Comparison of ENCODE assay signal across 8 mouse cellular contexts in the genomic region with DNA sequence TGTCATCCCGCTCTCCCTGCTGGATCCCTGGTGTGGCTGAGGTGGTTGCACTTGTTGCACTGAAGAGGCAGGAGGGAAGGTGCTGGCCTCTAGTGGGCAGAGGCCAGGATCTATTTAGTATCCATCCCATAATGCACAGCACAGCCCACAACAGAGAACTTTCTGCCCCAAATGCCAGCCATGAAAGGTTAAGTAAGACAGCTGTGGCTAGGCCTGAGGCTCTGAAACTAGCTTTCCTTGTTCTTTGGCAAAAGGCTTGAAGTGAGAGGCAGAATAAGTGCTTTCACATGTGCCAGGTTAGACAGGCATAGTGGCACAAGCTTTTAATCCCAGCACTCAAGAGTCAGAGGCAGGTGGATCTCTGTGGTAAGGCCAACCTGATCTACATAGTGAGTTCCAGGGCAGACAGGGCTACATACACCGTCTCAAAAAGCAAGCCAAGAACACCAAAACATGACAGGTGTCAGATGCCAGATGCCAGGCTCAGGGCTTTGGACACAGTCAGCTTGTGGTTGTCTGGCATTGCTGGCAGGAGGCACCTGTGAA.
DNase-seq lines count a peak whose midpoint lies in the region; ATAC-seq and TF ChIP-seq lines count a peak whose summit lies in the region.

No protein-coding gene starts in this region.

- no peaks in the 10 kb centered on the region for H3K9me3 ChIP-seq in hindbrain, embryonic 13.5 days

- no peaks in the 10 kb centered on the region for H3K27me3 ChIP-seq in spleen, adult 2 months (ENCODE audit: control insufficient read depth, insufficient read depth, low read length)
- H3K27me3 ChIP-seq in hindbrain, embryonic 13.5 days: 0 out of 2 replicates have a peak, but pooled peaks cover 2% of the 10 kb centered on the region

- H3K4me3 ChIP-seq in spleen, adult 2 months (ENCODE audit: extremely low read depth, insufficient read depth, insufficient read length): no peak overlapping the region
- H3K4me3 ChIP-seq in hindbrain, embryonic 13.5 days: no peak overlapping the region

- H3K27ac ChIP-seq in spleen, adult 2 months (ENCODE audit: insufficient read depth, low read length): peak overlapping the region; percentile 57
- no peak overlapping the region for H3K27ac ChIP-seq in hindbrain, embryonic 13.5 days

- no peak overlapping the region for H3K4me2 ChIP-seq in hindbrain, embryonic 13.5 days

- H3K36me3 ChIP-seq in spleen, adult 2 months (ENCODE audit: control insufficient read depth, insufficient read depth, low read length): no peaks in the 10 kb centered on the region
- no peaks in the 10 kb centered on the region for H3K36me3 ChIP-seq in hindbrain, embryonic 13.5 days

- peaks cover 31% of the 10 kb centered on the region for H3K4me1 ChIP-seq in spleen, adult 2 months (ENCODE audit: control insufficient read depth, insufficient read depth, insufficient read length)
- H3K4me1 ChIP-seq in hindbrain, embryonic 13.5 days (replicated peaks): peaks cover 15% of the 10 kb centered on the region

- H3K9ac ChIP-seq in hindbrain, embryonic 13.5 days: no peak overlapping the region

- TF ChIP-seq POLR2A in spleen, adult 2 months (IDR thresholded peaks at IDR 0.05; ENCODE audit: low read depth, low read length): no peak

- TF ChIP-seq CTCF in spleen, adult 2 months (IDR thresholded peaks at IDR 0.05; ENCODE audit: extremely low read depth, insufficient read depth, insufficient read length, insufficient replicate concordance): peak; percentile 53; the same call in 1 of the 2 replicates

- peak; percentile 44 for DNase-seq in adrenal gland, postnatal 10 days
- no peak for DNase-seq in adrenal gland, adult 8-10 months
- DNase-seq in spleen, adult 2 months (ENCODE audit: low read depth in 1 of 2, low spot score in 2 of 2): peak in 1 of 2 experiments; percentile 54
- no peak for DNase-seq in spleen, postnatal 14 days (ENCODE audit: low spot score in 2 of 2)
- DNase-seq in lung, adult 18-20 months: peak; percentile 43 to 47
- DNase-seq in thymus, postnatal 36 days: peak; percentile 70 to 77
- DNase-seq in urinary bladder, postnatal 4 days (ENCODE audit: low spot score in 2 of 2): no peak

- no peak for ATAC-seq in hindbrain, embryonic 13.5 days (ENCODE audit: low FRiP score)

- 56% methylated on average over 2 of the region's 2 CpGs for WGBS in spleen, adult 2 months
- WGBS in hindbrain, embryonic 13.5 days: 89% methylated on average over 2 of the region's 2 CpGs

Comparison
In these comparisons a context has a peak if more than half of its experiments do, and no peak if none do; other contexts are left out.
1. DNase-seq: peak in adrenal gland, postnatal 10 days (single experiment), lung, adult 18-20 months (2 of 2) and thymus, postnatal 36 days (2 of 2); none in adrenal gland, adult 8-10 months (single experiment), spleen, postnatal 14 days (0 of 2) and urinary bladder, postnatal 4 days (0 of 2).